Mouse (Mus musculus): ENCODE results near the gene Gm4922. TPM values are rescaled to one million over a fixed set of nuclear protein-coding genes. Genes with fewer than 3 reads are reported as not detected.

Gm4922 gene
- not detected in 2 replicates for polyA plus RNA-seq (2012; ENCODE audit: insufficient read depth, insufficient read length, missing spikeins)

GRCm38 (mm10) chr10:18786693-18787092, at the start of gene Gm4922:
TSS of gene Gm4922 (minus strand) at chr10:18786793.
- H3K4me1 ChIP-seq (ENCODE audit: control insufficient read depth, insufficient read depth, insufficient read length, low read length): no peaks in the 10 kb centered on the region
- H3K27ac ChIP-seq (replicated peaks; ENCODE audit: low read depth, low read length): no peak within 1 kb of the TSS
- no peak within 1 kb of the TSS for H3K4me3 ChIP-seq (ENCODE audit: insufficient read depth, low read depth, low read length)

DNA sequence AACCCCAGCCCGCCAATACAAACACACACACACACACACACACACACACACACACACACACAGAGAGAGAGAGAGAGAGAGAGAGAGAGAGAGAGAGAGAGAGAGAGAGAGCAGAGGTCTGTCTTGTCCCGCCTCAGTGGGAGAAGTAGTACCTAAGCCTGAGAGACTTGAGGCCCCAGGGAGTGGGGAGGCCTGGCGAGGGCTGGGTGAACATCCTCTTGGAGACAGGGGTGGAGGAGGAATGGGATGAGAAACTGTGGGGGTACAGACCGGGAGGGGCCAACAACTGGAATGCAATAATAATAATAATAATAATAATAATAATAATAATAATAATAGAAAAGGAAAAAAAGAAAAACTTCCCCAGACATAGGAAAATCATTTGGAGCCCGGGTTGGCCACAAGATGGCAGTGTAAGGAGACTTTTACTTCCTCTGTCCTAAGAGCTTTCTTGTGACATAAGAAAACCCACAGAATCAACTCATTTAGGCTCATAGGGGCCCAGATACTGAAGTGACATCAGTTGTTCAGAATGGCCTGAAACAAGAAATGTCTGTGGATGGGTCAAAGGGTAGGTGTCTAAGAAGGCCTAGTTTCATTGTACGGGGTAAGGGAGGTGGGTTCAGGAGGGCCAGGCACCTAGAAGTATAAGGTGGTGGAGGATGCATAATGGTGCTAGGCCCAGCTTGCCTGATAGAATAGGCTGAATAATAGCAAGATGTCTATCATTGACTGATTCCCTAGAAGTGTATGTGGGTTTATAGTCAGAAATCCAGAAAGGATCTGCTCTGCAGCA, 49.3 kb upstream of the Gm4922 start:
- no peak overlapping the region for H3K4me3 ChIP-seq (ENCODE audit: insufficient read depth, low read depth, low read length)
- H3K27ac ChIP-seq (replicated peaks; ENCODE audit: low read depth, low read length): no peak overlapping the region
- no peaks in the 10 kb centered on the region for H3K4me1 ChIP-seq (ENCODE audit: control insufficient read depth, insufficient read depth, insufficient read length, low read length)

- H3K4me3 ChIP-seq (ENCODE audit: insufficient read depth, low read depth, low read length): no peak overlapping the region
- H3K27ac ChIP-seq (replicated peaks; ENCODE audit: low read depth, low read length): no peak overlapping the region
- no peaks in the 10 kb centered on the region for H3K4me1 ChIP-seq (ENCODE audit: control insufficient read depth, insufficient read depth, insufficient read length, low read length)
Measured at GRCm38 (mm10) chr10:18834389-18834788, 47.8 kb upstream of the Gm4922 start.

GRCm38 (mm10) chr10:18831823-18832222, 45.2 kb upstream of the Gm4922 start:
- no peak overlapping the region for H3K27ac ChIP-seq (replicated peaks; ENCODE audit: low read depth, low read length)
- H3K4me3 ChIP-seq (ENCODE audit: insufficient read depth, low read depth, low read length): no peak overlapping the region
- no peaks in the 10 kb centered on the region for H3K4me1 ChIP-seq (ENCODE audit: control insufficient read depth, insufficient read depth, insufficient read length, low read length)

DNA sequence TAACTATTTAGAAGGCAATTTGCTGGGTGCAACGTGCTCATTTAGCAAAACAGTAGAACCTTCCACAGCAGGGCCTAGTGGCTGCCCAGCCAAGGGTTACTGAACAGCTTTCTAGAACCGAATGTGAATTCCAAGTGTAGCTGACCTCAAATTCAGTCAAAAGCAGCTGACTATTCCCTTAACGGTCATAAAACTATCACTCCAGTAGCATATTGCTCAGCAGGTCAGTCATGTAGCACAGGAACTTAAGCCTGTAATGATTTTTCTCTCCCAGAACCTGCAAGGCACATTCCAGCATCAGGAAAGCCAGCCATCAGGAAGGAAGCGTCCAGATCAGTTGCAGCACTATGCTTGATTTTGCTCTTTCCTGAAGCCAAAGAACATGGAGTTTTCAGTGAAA, 43.8 kb upstream of the Gm4922 start:
- H3K4me3 ChIP-seq (ENCODE audit: insufficient read depth, low read depth, low read length): no peak overlapping the region
- H3K4me1 ChIP-seq (ENCODE audit: control insufficient read depth, insufficient read depth, insufficient read length, low read length): no peaks in the 10 kb centered on the region
- H3K27ac ChIP-seq (replicated peaks; ENCODE audit: low read depth, low read length): no peak overlapping the region

DNA sequence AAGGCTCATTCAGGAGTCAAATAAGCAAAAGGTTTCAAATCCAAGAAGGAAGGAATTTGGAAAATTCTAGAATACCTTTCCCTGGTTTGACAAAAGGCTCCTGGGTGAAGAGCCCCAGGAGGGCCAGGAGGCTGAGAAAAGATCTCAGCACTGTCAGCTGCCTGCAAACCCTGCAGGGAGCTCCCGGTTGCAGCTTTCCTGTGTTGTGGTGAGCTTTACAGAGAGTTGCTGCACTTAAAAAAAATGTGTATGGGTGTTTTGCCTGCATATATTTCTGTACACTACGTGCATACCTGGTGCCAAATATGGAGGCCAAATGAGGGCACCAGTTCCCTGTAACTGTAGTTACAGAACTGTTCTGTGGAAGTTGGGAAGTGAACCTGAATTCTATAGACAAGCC, 41.3 kb upstream of the Gm4922 start:
- no peaks in the 10 kb centered on the region for H3K4me1 ChIP-seq (ENCODE audit: control insufficient read depth, insufficient read depth, insufficient read length, low read length)
- H3K27ac ChIP-seq (replicated peaks; ENCODE audit: low read depth, low read length): no peak overlapping the region
- no peak overlapping the region for H3K4me3 ChIP-seq (ENCODE audit: insufficient read depth, low read depth, low read length)

- H3K27ac ChIP-seq (replicated peaks; ENCODE audit: low read depth, low read length): no peak overlapping the region
- no peak overlapping the region for H3K4me3 ChIP-seq (ENCODE audit: insufficient read depth, low read depth, low read length)
- no peaks in the 10 kb centered on the region for H3K4me1 ChIP-seq (ENCODE audit: control insufficient read depth, insufficient read depth, insufficient read length, low read length)
Measured at GRCm38 (mm10) chr10:18826107-18826506, 39.5 kb upstream of the Gm4922 start.

DNA sequence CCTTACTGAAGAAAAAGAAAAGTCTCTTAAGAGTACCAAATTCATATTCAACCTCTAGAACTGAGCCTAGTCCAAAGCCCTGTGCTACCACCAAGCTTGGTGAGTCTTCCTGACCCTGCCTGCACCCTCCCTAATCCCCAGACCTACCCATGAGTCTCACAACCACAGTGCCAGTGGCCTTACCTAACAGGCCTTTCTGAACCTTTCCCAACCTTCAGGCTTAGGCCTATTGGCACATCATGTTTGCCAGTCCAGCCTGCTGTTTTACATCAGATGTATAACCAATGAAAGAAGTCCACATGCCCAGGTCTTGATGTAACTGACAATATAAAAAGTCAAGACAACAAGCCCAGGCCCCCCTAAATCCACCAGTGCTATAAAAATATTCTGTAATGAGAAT, 38.5 kb upstream of the Gm4922 start:
- Histone ChIP-seq H3K4me3 (ENCODE audit: insufficient read depth, low read depth, low read length) (no peak overlapping the region), H3K27ac (replicated peaks; ENCODE audit: low read depth, low read length) (no peak overlapping the region), H3K4me1 (ENCODE audit: control insufficient read depth, insufficient read depth, insufficient read length, low read length) (no peaks in the 10 kb centered on the region)

GRCm38 (mm10) chr10:18816560-18816959, 30.0 kb upstream of the Gm4922 start:
- H3K27ac ChIP-seq (replicated peaks; ENCODE audit: low read depth, low read length): no peak overlapping the region
- H3K4me1 ChIP-seq (ENCODE audit: control insufficient read depth, insufficient read depth, insufficient read length, low read length): no peaks in the 10 kb centered on the region
- no peak overlapping the region for H3K4me3 ChIP-seq (ENCODE audit: insufficient read depth, low read depth, low read length)

GRCm38 (mm10) chr10:18811751-18812150, 25.2 kb upstream of the Gm4922 start:
- H3K27ac ChIP-seq (replicated peaks; ENCODE audit: low read depth, low read length): no peak overlapping the region
- no peak overlapping the region for H3K4me3 ChIP-seq (ENCODE audit: insufficient read depth, low read depth, low read length)
- H3K4me1 ChIP-seq (ENCODE audit: control insufficient read depth, insufficient read depth, insufficient read length, low read length): no peaks in the 10 kb centered on the region

DNA sequence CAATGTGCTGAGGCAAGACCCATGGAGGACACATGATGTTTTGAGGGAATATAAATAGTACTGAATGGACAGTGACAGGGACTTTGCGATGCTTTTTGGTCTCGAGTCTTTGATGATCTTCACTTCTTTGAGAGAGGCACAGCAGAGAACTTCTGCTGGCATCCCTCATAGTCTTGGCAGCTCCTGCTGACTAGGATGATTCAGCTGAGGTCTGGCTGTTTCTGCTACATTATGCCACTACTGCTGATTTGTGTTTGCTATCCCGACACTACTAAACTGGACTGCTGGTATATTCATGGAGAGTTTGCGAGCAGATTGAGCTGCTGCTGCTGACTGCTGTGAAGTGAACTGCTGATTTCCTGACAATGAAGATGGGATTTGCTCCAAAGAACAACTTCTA, 3.5 kb upstream of the Gm4922 start:
- H3K27ac ChIP-seq (replicated peaks; ENCODE audit: low read depth, low read length): no peak overlapping the region
- H3K4me3 ChIP-seq (ENCODE audit: insufficient read depth, low read depth, low read length): no peak overlapping the region
- H3K4me1 ChIP-seq (ENCODE audit: control insufficient read depth, insufficient read depth, insufficient read length, low read length): no peaks in the 10 kb centered on the region

GRCm38 (mm10) chr10:18788601-18789000, 2.0 kb upstream of the Gm4922 start:
- Histone ChIP-seq H3K4me3 (ENCODE audit: insufficient read depth, low read depth, low read length) (no peak overlapping the region), H3K4me1 (ENCODE audit: control insufficient read depth, insufficient read depth, insufficient read length, low read length) (no peaks in the 10 kb centered on the region), H3K27ac (replicated peaks; ENCODE audit: low read depth, low read length) (no peak overlapping the region)

DNA sequence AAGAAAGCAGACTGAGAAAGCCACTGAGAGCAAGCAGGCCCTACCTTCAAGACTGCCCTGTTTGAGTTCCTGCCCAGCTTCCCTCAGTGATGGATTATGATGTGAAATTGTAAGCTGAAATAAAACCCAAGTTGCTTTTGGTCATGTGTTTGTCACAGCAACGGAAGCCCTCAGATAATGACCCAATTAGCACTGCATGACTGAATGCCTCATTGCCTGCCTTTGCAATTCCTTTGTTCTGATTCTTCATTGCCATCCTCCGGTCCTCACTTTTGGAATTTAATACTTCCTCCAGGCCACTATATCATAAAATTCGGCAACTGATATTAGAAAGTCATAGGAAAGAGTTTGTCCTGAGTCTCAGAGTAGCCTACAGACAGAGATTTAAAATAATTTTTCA, 9.0 kb downstream of the Gm4922 start:
- Histone ChIP-seq H3K4me3 (ENCODE audit: insufficient read depth, low read depth, low read length) (no peak overlapping the region), H3K4me1 (ENCODE audit: control insufficient read depth, insufficient read depth, insufficient read length, low read length) (no peaks in the 10 kb centered on the region), H3K27ac (replicated peaks; ENCODE audit: low read depth, low read length) (no peak overlapping the region)

GRCm38 (mm10) chr10:18772537-18773179, 13.9 kb downstream of the Gm4922 start:
- H3K27ac ChIP-seq (replicated peaks; ENCODE audit: low read depth, low read length): no peak overlapping the region
- H3K4me3 ChIP-seq (ENCODE audit: insufficient read depth, low read depth, low read length): no peak overlapping the region
- no peaks in the 10 kb centered on the region for H3K4me1 ChIP-seq (ENCODE audit: control insufficient read depth, insufficient read depth, insufficient read length, low read length)

GRCm38 (mm10) chr10:18769909-18770308, 16.7 kb downstream of the Gm4922 start:
- Histone ChIP-seq H3K27ac (replicated peaks; ENCODE audit: low read depth, low read length) (no peak overlapping the region), H3K4me3 (ENCODE audit: insufficient read depth, low read depth, low read length) (no peak overlapping the region), H3K4me1 (ENCODE audit: control insufficient read depth, insufficient read depth, insufficient read length, low read length) (no peaks in the 10 kb centered on the region)

- H3K4me3 ChIP-seq (ENCODE audit: insufficient read depth, low read depth, low read length): no peak overlapping the region
- H3K4me1 ChIP-seq (ENCODE audit: control insufficient read depth, insufficient read depth, insufficient read length, low read length): no peaks in the 10 kb centered on the region
- no peak overlapping the region for H3K27ac ChIP-seq (replicated peaks; ENCODE audit: low read depth, low read length)
Measured at GRCm38 (mm10) chr10:18760241-18760640, 26.4 kb downstream of the Gm4922 start.
